Mouse (Mus musculus): ENCODE results near the gene Vtcn1.
A peak's percentile ranks its signal among the peaks of the same experiment; 100 is the strongest.
"Not testable (repeated sequence)": the region's sequence is repeated elsewhere in the genome, so short reads cannot be mapped to it uniquely, and the experiment has no call there.

The Vtcn1 gene

DNA sequence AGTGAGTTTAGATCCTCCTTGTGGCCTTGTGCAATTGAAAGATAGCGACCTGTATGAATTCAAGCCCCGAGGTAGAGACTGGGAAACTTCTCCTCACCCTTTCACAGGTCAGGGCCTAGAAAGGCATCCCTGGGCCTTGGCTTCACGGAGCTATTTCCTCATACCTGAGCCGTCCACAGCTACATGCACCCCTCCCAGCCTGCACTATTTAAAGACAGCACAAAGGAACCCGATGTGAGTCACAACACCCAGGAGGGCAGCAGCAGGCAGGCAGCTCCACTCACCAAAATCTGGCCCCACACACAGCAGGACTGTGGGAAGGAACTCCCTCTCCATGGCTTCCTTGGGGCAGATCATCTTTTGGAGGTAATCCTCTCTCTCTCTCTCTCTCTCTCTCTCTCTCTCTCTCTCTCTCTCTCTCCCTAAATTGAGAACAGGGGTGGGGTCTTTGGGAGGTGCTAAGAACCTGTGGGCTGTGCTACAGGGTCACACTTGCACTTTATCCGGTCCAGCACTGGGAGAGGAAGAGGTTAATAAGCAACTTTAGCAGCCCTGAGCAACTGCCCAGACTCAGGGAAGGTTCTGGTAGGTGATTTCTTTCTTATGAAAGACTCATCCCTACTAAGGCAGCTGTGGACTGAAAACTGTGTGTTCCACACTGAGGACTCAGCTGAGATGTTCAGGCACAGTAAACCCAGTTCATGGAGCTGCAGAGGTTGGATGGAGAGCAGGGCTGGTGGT, at the start of gene Vtcn1:
TSS of gene Vtcn1 (plus strand) at position 235 of the 741 bp plus-strand sequence.
- DNase-seq (ENCODE audit: low read depth, low spot score), result peak; percentile 39

DNA sequence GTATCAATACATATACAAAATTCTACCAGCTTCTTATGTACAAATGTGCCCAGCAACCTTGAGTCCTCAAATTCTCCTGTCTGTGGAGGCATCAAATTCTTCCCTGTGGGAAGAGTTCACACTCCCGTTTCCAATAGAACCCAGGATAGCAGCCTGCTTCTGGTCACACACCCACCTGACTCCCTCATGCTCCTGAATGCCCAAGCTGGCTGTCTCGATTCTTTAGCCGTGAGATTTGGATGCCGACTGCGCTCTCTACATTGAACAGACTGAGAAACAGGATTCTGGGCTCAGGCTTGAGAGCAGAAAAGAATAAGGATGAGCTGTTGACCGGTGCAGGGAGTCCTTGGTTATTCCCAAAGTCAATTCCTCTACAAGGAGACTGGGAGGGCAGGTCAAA, 48.3 kb upstream of the Vtcn1 start:
- peak; percentile 16 for DNase-seq (ENCODE audit: low read depth, low spot score)

DNA sequence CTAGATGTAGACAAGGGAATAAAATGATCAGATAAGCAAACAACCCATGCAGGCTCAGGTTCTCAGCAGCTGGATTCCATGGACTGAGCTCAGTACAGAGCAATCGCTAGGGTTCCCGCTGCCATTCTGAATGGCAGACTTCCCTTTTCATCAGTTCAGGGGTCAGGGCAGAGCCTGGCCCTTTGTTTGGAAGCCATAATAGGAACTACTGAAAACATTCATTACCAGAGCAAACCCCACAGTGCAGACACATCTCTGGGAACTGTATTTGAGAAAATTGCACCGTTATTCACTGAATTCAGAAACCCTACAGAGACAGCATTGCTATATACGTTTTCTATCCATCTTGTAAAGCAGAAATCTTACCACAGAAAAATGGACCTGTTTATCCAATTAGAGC, 47.7 kb upstream of the Vtcn1 start:
- DNase-seq (ENCODE audit: low read depth, low spot score), result no peak

DNA sequence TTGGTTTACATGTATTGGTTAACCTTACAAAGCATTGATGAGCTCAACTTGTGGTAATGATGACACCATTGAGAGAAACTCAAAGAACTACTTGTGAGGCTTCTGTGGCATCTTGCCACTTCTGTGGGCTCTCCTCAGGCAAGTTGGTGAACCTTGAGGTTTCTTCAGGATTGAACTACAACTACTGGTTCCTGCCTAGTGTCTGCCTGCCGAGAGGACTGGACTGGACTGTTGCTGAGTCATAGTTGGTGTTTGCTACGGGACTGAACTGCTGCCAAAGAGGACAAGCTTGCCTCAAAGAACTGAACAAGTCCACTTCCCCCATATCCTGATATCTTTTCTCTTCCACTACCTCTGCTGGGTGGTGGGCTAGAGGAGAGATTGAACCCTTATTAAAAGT, 39.2 kb upstream of the Vtcn1 start:
- no peak for DNase-seq (ENCODE audit: low read depth, low spot score)

DNA sequence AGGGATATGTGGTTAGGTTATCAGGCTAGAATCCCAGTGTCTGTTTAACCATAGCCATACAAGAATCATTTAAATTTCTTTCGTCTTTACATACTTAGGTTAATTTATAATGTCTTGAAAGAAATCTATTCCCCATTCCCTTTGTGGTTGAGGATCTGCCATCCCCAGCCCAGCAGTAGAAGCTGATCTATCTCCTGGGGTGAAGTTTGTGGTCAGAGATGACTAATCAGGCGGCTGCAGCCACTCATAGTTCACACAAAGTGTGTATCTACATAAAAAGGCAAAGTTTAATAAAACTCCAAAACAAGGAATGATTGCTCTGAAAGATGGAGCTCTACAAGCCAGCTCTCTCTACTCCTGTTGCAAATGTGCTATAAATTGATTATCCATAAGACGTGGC, 33.6 kb upstream of the Vtcn1 start:
- no peak for DNase-seq (ENCODE audit: low read depth, low spot score)

GRCm38 (mm10) chr3:100793345-100793744, 31.9 kb upstream of the Vtcn1 start:
- DNase-seq (ENCODE audit: low read depth, low spot score), result no peak

DNA sequence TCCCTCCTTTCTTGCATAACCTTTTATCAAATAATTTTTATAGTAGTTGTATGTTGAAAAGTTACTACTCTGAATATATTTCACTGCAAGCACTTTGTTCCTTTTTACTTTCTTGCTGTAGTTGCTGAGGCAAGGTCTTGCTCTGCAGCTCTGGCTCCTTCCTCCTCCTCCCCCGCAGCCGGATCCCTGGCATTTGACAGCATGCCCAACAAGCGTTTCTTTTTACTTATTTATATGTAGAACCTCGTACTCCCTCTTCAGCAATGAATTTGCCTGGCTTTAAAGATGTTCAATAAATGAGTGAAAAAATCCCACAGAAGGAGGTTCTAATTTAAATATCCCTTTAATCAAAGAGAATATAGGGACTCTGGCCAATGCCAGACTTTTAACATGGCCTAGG, 28.7 kb upstream of the Vtcn1 start:
- peak; percentile 14 for DNase-seq (ENCODE audit: low read depth, low spot score)

- DNase-seq (ENCODE audit: low read depth, low spot score), result no peak
These were observed 27.8 kb upstream of the Vtcn1 start for GRCm38 (mm10) chr3:100797166-100798145.

DNA sequence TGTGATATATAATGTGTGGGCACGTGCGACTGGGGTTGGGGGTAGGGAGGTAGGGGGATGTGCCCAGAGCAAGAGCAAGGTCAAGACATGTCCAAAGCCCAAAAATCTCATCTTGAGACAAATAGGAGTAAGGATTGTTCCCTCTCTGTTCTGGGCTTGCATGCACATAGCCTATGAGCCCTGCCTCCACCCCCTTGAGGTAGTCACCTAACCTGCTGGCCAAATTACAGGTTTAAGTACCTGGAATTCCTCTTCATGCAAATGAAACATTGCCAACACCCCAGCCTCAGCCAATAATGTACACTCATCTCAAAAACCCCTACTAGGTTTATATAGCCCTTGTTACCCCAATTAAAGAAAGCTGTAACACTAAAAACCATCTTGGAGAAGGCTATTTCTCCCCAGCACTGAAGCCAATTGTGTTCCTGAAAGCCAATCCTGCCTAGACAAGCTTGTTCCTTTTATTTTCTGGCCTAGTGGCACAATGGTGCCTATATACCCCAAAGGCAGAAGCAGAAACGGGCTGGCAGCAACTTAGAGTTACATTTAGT, 26.3 kb upstream of the Vtcn1 start:
- DNase-seq (ENCODE audit: low read depth, low spot score), result no peak

GRCm38 (mm10) chr3:100804975-100805374, 20.3 kb upstream of the Vtcn1 start:
- no peak for DNase-seq (ENCODE audit: low read depth, low spot score)

DNA sequence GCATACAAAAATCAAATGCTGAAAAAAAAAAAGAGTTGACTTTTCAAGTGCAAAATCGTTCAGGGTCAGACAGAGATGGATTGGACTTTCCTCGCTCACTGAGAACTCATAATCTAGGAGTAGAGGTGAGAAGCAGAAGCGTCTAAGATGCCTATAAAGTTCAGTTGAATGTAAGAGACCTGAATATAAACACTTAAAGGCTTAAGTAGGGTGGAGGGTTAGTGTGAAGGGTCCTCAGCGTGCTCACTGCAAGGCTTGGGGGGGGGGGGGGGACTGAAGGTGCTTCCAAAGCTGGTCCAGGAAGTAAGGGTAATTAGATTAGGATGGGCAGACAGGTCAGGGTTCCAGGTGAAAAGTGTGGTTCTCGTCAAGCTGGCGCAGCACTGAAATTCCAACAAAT, 19.3 kb upstream of the Vtcn1 start:
- DNase-seq (ENCODE audit: low read depth, low spot score), result no peak

GRCm38 (mm10) chr3:100810461-100810860, 14.8 kb upstream of the Vtcn1 start:
- DNase-seq (ENCODE audit: low read depth, low spot score), result no peak

DNA sequence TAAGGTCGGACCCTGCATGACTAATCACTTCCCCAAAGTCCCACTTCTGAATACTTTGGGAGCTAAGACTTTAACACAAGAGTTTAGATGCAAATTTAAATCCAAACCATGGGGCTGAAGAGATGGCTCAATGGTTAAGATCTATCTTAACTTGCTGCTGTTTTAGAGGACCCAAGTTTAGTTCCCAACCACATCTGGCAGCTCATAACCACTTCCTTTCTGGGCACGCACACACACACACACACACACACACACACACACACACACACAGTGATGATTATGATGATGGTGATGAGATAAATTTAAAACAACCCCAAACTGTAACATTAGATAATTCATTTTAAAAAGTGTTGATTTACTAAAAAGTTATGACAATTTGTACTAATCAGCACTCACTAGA, 13.4 kb upstream of the Vtcn1 start:
- DNase-seq (ENCODE audit: low read depth, low spot score), result no peak

GRCm38 (mm10) chr3:100815490-100815889, 9.8 kb upstream of the Vtcn1 start:
- DNase-seq (ENCODE audit: low read depth, low spot score), result not testable (repeated sequence)

DNA sequence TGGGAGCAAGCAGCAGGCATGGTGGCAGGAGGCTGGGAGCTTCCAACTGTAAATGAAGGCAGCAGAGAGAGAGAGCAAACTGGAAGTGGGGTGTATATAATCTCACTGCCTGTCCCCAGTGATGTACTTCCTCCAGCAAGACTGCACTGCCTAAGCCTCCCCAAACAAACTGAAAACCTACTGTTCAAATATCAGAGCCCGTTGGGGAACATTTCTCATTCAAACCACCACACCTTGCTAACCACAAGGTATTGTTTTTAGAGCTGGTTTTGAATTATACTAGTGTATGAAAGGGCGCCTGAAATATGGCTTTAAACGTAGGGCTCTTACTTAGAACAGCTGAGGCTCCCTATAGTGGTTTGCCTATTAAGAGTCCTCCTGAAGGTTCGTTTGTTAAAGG, 6.5 kb upstream of the Vtcn1 start:
- no peak for DNase-seq (ENCODE audit: low read depth, low spot score)

GRCm38 (mm10) chr3:100819571-100819970, 5.7 kb upstream of the Vtcn1 start:
- DNase-seq (ENCODE audit: low read depth, low spot score), result no peak

DNA sequence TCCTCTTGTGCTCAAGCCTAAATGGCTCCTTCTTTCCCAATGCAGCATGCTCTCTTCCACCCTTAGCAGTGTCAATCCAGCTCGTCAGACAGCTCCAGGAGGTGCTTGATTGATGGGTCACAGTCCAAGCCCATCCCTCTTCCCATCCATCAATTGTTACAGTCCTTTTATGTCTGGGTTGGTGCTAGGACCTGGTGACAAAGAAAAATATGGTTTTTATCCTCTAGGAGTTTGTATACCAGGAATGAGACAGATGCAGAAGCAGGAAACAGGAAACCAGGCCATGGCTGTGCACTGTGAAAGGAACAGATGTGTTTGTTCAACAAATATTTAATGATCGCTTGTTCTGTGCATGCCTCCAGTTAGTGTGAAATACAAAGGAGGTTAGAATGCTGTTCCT, 4.4 kb upstream of the Vtcn1 start:
- DNase-seq (ENCODE audit: low read depth, low spot score), result no peak

DNA sequence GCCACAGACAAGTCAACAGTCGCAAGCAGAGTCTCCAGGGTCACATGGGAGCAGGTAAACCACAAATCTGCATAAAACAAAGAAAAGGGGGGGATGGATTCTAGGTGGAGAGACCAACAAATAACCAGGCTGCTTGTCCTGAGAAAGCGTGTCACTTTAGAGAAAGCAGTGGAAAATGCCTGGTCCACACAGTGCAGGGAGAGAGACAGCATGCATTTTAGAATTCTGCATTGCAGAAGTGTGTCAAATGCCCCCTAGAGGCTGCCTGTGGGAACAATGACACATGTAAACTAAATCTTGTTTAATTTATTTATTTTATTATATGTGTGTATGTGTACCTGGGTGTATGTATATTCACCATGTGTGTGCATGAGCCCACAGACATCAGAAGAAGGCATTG, 4.0 kb upstream of the Vtcn1 start:
- DNase-seq (ENCODE audit: low read depth, low spot score), result peak; percentile 68

DNA sequence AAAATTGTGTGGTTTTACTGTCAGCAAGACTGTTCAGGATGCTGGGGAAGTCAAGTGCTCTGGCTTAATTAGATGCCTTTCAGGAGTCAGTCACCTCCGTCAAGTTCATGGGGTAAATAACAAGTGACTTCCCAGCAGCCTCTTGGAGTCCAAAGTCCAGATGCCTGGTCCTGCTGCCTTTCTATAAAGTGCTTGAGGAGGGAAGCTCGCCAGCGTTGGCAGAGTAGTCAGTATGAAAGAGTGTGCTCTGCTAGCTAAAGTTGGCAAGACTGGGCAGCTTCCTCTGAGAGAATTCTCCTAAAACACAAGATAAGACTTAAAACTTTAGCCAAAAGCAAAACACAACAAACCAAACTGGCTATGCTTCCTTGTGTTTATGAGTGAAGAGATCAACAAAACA, 18.5 kb downstream of the Vtcn1 start:
- DNase-seq (ENCODE audit: low read depth, low spot score), result peak; percentile 43

DNA sequence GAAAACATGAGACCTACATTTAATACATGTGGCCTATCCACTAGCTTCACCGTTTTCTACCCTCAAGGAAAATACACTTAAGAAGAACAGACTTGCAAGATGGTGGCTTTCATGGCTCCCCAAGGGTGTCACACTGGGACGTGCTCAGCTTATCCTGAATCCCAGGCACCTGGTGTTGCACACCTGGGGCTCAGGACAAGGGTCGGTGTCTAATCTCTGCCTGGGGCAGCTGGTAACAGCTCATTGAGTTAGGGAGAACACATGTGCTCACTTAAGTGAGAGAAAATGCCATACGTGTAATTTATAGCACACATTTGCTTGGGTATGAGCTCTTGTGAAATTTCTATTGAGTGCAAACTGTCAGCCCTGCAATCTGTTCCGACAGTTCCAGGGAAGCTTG, 19.1 kb downstream of the Vtcn1 start:
- DNase-seq (ENCODE audit: low read depth, low spot score), result no peak

DNA sequence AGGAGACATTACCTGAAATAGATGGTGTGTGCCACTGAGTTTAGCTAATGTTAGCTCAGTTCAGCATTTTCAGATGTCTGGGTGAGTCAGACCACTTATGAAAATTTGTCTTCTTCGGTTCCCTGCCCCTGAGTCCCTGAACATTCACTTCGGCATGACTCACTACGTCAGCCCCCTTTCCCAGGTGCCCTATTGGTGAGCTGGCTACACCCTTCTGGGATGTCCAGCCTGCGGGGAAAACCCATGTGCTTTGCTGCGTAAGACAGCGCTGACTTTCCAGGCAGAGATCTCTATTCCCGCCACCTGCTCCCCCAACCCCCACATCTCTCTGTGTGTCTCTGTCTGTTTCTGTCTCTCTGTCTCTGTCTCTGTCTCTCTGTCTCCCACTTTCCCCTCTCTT, 23.1 kb downstream of the Vtcn1 start:
- peak; percentile 46 for DNase-seq (ENCODE audit: low read depth, low spot score)

- DNase-seq (ENCODE audit: low read depth, low spot score), result no peak
These were observed 25.2 kb downstream of the Vtcn1 start for GRCm38 (mm10) chr3:100850468-100850867.
